ENCODE assay signal across 12 mouse cellular contexts in genomic region chr2:76811160-76811559, GRCm38 (mm10).
"Had no signal": no experiment of that assay in that cellular context is flagged by ENCODE, and none has a peak within 500 bp of the region (broad histone marks: within the 10 kb centered on the region; RNA-seq: fewer than 3 reads in every experiment).

No protein-coding gene starts in this region.

- H3K27me3 ChIP-seq: liver, embryonic 13.5 days had no signal

- H3K4me3 ChIP-seq: left cerebral cortex, adult 2 months; liver, embryonic 13.5 days had no signal

- H3K4me2 ChIP-seq: liver, embryonic 13.5 days; midbrain, embryonic 11.5 days had no signal

- H3K27ac ChIP-seq: left cerebral cortex, adult 2 months; liver, embryonic 13.5 days had no signal

- H3K9me3 ChIP-seq: liver, embryonic 13.5 days had no signal

- H3K9ac ChIP-seq: liver, embryonic 13.5 days had no signal

- H3K36me3 ChIP-seq: liver, embryonic 13.5 days had no signal

- H3K4me1 ChIP-seq: liver, embryonic 13.5 days had no signal

- DNase-seq: kidney, postnatal 10 days; kidney, postnatal 36 days; layer of hippocampus, postnatal 36 days; liver, embryonic 13.5 days; lung, adult 2 months; lung, postnatal 14 days; lung, postnatal 4 days; midbrain, embryonic 14.5 days; thymus, adult 18-20 months; thymus, postnatal 36 days had no signal
